In genomic region chr4:137388059-137388794, GRCm38 (mm10) we compare ENCODE assay signal across 8 mouse cellular contexts. TPM values are rescaled to one million over a fixed set of nuclear protein-coding genes. Genes with fewer than 3 reads are reported as not detected.
DNase-seq lines count a peak whose midpoint lies in the region; ATAC-seq lines count a peak whose summit lies in the region.

No protein-coding gene starts in this region.

- peaks cover 8% of the 10 kb centered on the region for H3K4me1 ChIP-seq in forebrain, embryonic 14.5 days (ENCODE audit: control insufficient read depth, insufficient read depth, low read length)
- H3K4me1 ChIP-seq in neural tube, embryonic 15.5 days, result peaks cover 19% of the 10 kb centered on the region

- peak overlapping the region; percentile 82 for H3K27ac ChIP-seq in forebrain, embryonic 14.5 days (ENCODE audit: low read depth, low read length)
- peak overlapping the region; percentile 94 for H3K27ac ChIP-seq in neural tube, embryonic 15.5 days (replicated peaks)

- peak overlapping the region; percentile 95 for H3K4me2 ChIP-seq in forebrain, embryonic 14.5 days (ENCODE audit: low read length)
- peak overlapping the region; percentile 87 for H3K4me2 ChIP-seq in neural tube, embryonic 15.5 days

- H3K9ac ChIP-seq in forebrain, embryonic 14.5 days (ENCODE audit: low read length), result peak overlapping the region; percentile 88
- H3K9ac ChIP-seq in neural tube, embryonic 15.5 days (replicated peaks), result peak overlapping the region; percentile 77

- no peaks in the 10 kb centered on the region for H3K36me3 ChIP-seq in forebrain, embryonic 14.5 days (ENCODE audit: control insufficient read depth, insufficient read depth, low read length)
- no peaks in the 10 kb centered on the region for H3K36me3 ChIP-seq in neural tube, embryonic 15.5 days

- intact Hi-C loops in heart, postnatal 14 days (cut with DNase I), result no loop called here

- peak; percentile 89 for DNase-seq in ES-CJ7 (ENCODE audit: low read depth, low spot score)
- peak; percentile 75 for DNase-seq in cerebellum, adult 11 months
- DNase-seq in forebrain, embryonic 14.5 days (ENCODE audit: low spot score), result peak; percentile 96
- peak; percentile 85 for DNase-seq in heart, postnatal 14 days
- peak; percentile 84 for DNase-seq in layer of hippocampus, adult 11-12 months (ENCODE audit: low spot score)
- DNase-seq in lung, adult 18-20 months, result peak; percentile 88 to 90
- peak; percentile 88 for DNase-seq in testis, postnatal 14 days (ENCODE audit: low spot score)

- H3K4me3 ChIP-seq in forebrain, embryonic 14.5 days (ENCODE audit: low read depth, low read length), result peak overlapping the region; percentile 90
- H3K4me3 ChIP-seq in neural tube, embryonic 15.5 days (replicated peaks), result peak overlapping the region; percentile 81

- peak; percentile 97 for ATAC-seq in forebrain, embryonic 14.5 days
- peak; percentile 95 for ATAC-seq in neural tube, embryonic 15.5 days (ENCODE audit: low FRiP score)

- 1% methylated on average over 46 of the region's 46 CpGs for WGBS in forebrain, embryonic 14.5 days
- under 1% methylated on average over 46 of the region's 46 CpGs for WGBS in neural tube, embryonic 15.5 days

- no peaks in the 10 kb centered on the region for H3K27me3 ChIP-seq in forebrain, embryonic 14.5 days (replicated peaks; ENCODE audit: control insufficient read depth, insufficient read depth, low read length)
- no peaks in the 10 kb centered on the region for H3K27me3 ChIP-seq in neural tube, embryonic 15.5 days (replicated peaks)

- no peaks in the 10 kb centered on the region for H3K9me3 ChIP-seq in forebrain, embryonic 14.5 days (replicated peaks; ENCODE audit: control insufficient read depth, low read length)
- no peaks in the 10 kb centered on the region for H3K9me3 ChIP-seq in neural tube, embryonic 15.5 days (replicated peaks)

RNA-seq across cellular contexts. Expression of gene Cela3a, which starts 21.4 kb away (rescaled TPM):
- polyA plus RNA-seq in forebrain, embryonic 14.5 days (2014; fragmentation: Nextera tagmentation; extraction: Ambion mirVana), result not detected in 2 replicates
- total RNA-seq in heart, postnatal 14 days (2021), result not detected
- polyA plus RNA-seq in neural tube, embryonic 15.5 days (2015; fragmentation: Nextera tagmentation; extraction: Ambion mirVana), result not detected in 2 replicates

RNA-seq across cellular contexts. Expression of gene Cdc42, which starts 30.7 kb away (rescaled TPM):
- 928 and 953 TPM in 2 replicates for polyA plus RNA-seq in forebrain, embryonic 14.5 days (2014; fragmentation: Nextera tagmentation; extraction: Ambion mirVana)
- 100 to 1,000 TPM; 182 to 187 TPM for total RNA-seq in heart, postnatal 14 days (2021)
- polyA plus RNA-seq in neural tube, embryonic 15.5 days (2015; fragmentation: Nextera tagmentation; extraction: Ambion mirVana), result 923 and 961 TPM in 2 replicates

RNA-seq across cellular contexts. Expression of gene Cela3b, which starts 42.1 kb away (rescaled TPM):
- not detected in 2 replicates for polyA plus RNA-seq in forebrain, embryonic 14.5 days (2014; fragmentation: Nextera tagmentation; extraction: Ambion mirVana)
- not detected for total RNA-seq in heart, postnatal 14 days (2021)
- 0.86 TPM in 1 of 2 replicates, not detected in the other for polyA plus RNA-seq in neural tube, embryonic 15.5 days (2015; fragmentation: Nextera tagmentation; extraction: Ambion mirVana)

Comparison
In these comparisons a context has a peak if more than half of its experiments do, and no peak if none do; other contexts are left out.
1. Peak in every context shown above with its lines: DNase-seq, ATAC-seq, H3K4me3 ChIP-seq and H3K27ac ChIP-seq.